Mouse (Mus musculus) cortical plate, adult 2 months (tissue): ENCODE measurements at regions not wholly inside any gene's neighbourhood (a gene's known extent, or its start where the extent isn't known, plus 50 kb on each side); places are given as distances from the start of the nearest gene placed in this dataset.
"Not testable (repeated sequence)": the region's sequence is repeated elsewhere in the genome, so short reads cannot be mapped to it uniquely, and the experiment has no call there.

Experiments used
- CTCF ChIP-seq: fragments of 200-500 bp; IDR thresholded peaks from 2 replicates; pipeline ENCODE4 v1.5.1; 2011; ENCODE audit warnings: mild to moderate bottlenecking, control low read depth, low read length; ENCODE audit not compliant: insufficient read depth; ENCODE audit errors: extremely low read depth
- POLR2A ChIP-seq: fragments of 200-500 bp; IDR thresholded peaks from 2 replicates; pipeline ENCODE4 v1.6.1; 2011; ENCODE audit warnings: mild to moderate bottlenecking, low read length, control low read depth; ENCODE audit not compliant: insufficient read depth; ENCODE audit errors: extremely low read depth

DNA sequence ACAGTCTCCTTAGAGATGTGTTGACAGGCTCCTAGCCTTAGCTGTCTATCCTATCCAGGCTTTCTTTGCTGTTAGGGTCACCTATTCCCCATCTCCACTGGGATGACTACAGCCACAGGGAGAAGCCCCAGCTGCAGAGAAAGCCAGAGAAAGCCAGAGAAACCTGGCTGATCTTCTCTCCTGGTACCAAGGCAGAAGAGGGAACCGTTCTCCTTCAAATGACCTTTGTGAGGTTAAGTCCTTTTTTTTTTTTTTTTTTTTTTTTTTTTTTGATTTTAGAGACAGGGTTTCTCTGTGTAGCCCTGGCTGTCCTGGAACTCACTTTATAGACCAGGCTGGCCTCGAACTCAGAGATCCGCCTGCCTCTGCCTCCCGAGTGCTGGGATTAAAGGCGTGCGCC is 91.1 kb upstream of the Gm9887 start:
- not testable (repeated sequence) for TF ChIP-seq CTCF, POLR2A
